Mouse (Mus musculus): ENCODE results near the gene Atp11a.

- TF ChIP-seq POLR2A (IDR thresholded peaks at IDR 0.05; ENCODE audit: extremely low read depth, insufficient read depth, low read length) (no peak), CTCF (IDR thresholded peaks at IDR 0.05; ENCODE audit: extremely low read depth, insufficient read depth, low read length) (no peak)
Observed at GRCm38 (mm10) chr8:12759963-12760362, 3.1 kb downstream of the Atp11a start.

Measured in cortical plate, adult 2 months (tissue).